Mouse (Mus musculus) forebrain, embryonic 10.5 days (tissue): ENCODE measurements at regions not wholly inside any gene's neighbourhood (a gene's known extent, or its start where the extent isn't known, plus 50 kb on each side); places are given as distances from the start of the nearest gene placed in this dataset.

Experiments used
- DNase-seq: peaks from one replicate; pipeline ENCODE4 v3.0.0-alpha.2; 2017; ENCODE audit warnings: low spot score; ENCODE audit errors: extremely low spot score
- H3K27ac ChIP-seq: fragments of 300-500 bp; sonication (generic); 2 replicates; pipeline ENCODE4 v1.5.1; 2016; ENCODE audit warnings: mild to moderate bottlenecking
- H3K27me3 ChIP-seq: fragments of 300-500 bp; sonication (generic); 2 replicates; pipeline ENCODE4 v1.6.1; 2016; ENCODE audit warnings: mild to moderate bottlenecking; ENCODE audit not compliant: poor library complexity, severe bottlenecking
- H3K36me3 ChIP-seq: fragments of 300-500 bp; sonication (generic); replicated peaks from 2 replicates; pipeline ENCODE4 v1.6.1; 2016; ENCODE audit warnings: mild to moderate bottlenecking, moderate library complexity
- H3K4me1 ChIP-seq: fragments of 300-500 bp; sonication (generic); 2 replicates; pipeline ENCODE4 v1.6.1; 2016
- H3K4me3 ChIP-seq: fragments of 300-500 bp; sonication (generic); 2 replicates; pipeline ENCODE4 v1.5.1; 2016; ENCODE audit warnings: mild to moderate bottlenecking, moderate library complexity
- H3K9me3 ChIP-seq: fragments of 300-500 bp; sonication (generic); 2 replicates; pipeline ENCODE4 v1.6.1; 2016; ENCODE audit warnings: mild to moderate bottlenecking, moderate library complexity
- WGBS: fragments of 180-500 bp; shearing (Covaris S2); methylation state at CpG from one replicate; pipeline ENCODE4 v1.1.7; 2016; 5-methylcytosine and 5-hydroxymethylcytosine counted together

DNA sequence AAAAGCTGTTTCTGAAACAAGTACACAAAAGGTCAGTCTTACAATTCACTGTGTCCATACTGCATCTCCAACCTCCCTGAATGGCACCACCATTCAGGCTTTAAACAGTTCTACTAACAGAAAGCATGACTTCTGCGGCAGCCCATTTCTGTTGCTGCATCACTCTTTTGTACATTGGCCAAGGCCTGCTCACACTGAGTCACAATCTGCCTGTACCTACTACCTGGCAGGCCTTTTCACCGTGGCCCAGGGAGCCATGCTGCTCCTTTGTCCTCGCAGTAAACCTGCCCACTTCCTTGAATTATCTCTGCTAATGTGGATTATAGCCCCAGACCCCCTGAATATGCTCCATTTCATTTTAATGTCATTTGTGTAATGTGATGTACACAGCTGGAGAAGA is 439.5 kb upstream of the Gm10306 start:
- H3K4me1 ChIP-seq: no peaks in the 10 kb centered on the region
- no peak overlapping the region for H3K4me3 ChIP-seq
- no peaks in the 10 kb centered on the region for H3K9me3 ChIP-seq
- 82% methylated on average over 3 of the region's 3 CpGs for whole genome bisulfite sequencing
- no peaks in the 10 kb centered on the region for H3K27me3 ChIP-seq
- H3K27ac ChIP-seq: no peak overlapping the region
- no peak for DNase-seq
- no peaks in the 10 kb centered on the region for H3K36me3 ChIP-seq

DNA sequence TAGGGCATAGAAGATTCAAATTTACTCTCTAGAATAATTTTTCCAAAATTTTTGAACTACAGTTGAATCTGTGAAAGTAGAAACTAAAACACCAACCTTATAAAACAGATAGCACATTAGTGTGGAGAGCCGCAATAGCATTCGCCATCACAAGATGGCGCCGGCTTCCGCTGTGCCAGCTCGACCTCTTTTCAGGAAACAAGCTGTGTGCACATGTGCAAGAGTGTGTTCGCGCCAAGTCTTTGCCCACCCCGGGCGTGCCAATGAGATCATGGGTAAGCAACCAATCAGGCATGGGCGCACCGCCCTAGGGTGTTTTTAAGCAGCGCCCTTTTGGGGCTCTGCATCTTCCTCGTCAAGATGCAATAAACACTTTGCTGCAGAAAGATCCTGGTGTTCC is 432.2 kb upstream of the Gm10306 start:
- no peak overlapping the region for H3K4me3 ChIP-seq
- WGBS: 78% methylated on average over 14 of the region's 14 CpGs
- H3K27ac ChIP-seq: no peak overlapping the region
- no peaks in the 10 kb centered on the region for H3K27me3 ChIP-seq
- H3K9me3 ChIP-seq: no peaks in the 10 kb centered on the region
- DNase-seq: no peak
- no peaks in the 10 kb centered on the region for H3K36me3 ChIP-seq
- H3K4me1 ChIP-seq: no peaks in the 10 kb centered on the region

DNA sequence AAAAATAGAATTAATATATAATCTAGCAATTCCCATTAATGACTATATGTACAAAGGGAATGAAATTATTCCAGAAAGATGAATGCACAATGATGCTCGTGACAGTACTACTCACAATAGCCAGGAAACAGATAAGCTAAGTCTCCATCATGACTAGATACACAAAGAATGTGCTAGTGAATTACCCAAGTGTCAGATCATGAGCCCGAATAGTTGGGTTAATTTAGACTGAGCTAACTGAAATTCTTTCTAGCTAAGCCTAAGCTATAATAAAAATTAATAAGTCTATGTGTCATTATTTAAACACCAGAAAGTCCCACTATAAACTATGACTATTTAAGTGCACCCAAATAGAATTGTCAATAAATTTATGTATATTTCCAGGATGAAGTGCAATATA is 418.4 kb upstream of the Gm10306 start:
- Histone ChIP-seq H3K27me3 (no peaks in the 10 kb centered on the region), H3K4me3 (no peak overlapping the region), H3K4me1 (no peaks in the 10 kb centered on the region), H3K36me3 (no peaks in the 10 kb centered on the region), H3K9me3 (no peaks in the 10 kb centered on the region; the same call in 1 of the 2 replicates), H3K27ac (no peak overlapping the region)
- 90% methylated on average over 2 of the region's 2 CpGs for WGBS
- no peak for DNase-seq

DNA sequence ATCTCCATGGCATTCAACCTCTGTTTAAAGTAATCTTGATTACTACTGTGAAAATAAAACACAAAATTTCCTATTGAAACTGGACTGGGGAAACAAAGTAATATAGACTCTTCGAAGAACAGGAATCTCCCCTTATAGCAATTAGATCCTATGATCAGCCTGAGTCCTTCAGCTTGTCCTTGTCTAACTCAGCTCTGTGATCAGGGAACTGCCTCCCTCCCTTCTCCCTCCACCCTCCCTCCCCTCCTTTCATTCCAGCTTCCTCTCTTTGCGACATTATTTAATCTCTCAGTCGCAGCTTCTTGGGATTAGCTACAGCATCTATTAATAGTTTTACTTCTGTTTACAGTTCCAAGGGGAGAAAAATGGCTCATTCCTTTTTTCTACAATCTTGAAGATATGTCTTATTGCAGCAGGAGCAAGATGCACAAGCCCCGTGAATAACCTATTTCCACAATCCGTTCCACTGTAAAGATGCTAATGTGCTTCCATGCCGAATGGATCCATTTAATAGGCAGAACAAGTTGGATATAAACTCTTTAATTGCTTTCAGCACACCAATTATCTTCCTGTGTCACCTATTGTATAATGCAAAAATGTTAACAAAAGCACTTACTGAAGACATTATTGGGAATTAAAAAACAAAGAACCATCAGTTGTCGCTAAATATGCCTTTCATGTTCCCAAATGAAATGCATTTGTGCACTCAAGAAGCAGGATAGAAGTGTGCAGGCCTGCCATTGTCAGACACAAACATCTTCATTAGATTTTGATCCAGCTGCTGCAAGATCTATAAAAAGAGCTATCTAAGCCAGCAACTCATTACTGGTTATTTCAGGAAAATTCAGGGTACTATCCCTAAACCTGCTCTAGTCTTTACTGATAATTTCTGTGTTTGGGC is 411.2 kb upstream of the Gm10306 start:
- H3K27me3 ChIP-seq: no peaks in the 10 kb centered on the region
- 42% methylated on average over 7 of the region's 7 CpGs for WGBS
- no peak overlapping the region for H3K4me3 ChIP-seq
- no peaks in the 10 kb centered on the region; the same call in 1 of the 2 replicates for H3K9me3 ChIP-seq
- H3K4me1 ChIP-seq: peaks cover 25% of the 10 kb centered on the region
- 0 out of 2 replicates have a peak overlapping the region, but pooled peaks have one; percentile 12 for H3K27ac ChIP-seq
- no peak for DNase-seq
- no peaks in the 10 kb centered on the region for H3K36me3 ChIP-seq

DNA sequence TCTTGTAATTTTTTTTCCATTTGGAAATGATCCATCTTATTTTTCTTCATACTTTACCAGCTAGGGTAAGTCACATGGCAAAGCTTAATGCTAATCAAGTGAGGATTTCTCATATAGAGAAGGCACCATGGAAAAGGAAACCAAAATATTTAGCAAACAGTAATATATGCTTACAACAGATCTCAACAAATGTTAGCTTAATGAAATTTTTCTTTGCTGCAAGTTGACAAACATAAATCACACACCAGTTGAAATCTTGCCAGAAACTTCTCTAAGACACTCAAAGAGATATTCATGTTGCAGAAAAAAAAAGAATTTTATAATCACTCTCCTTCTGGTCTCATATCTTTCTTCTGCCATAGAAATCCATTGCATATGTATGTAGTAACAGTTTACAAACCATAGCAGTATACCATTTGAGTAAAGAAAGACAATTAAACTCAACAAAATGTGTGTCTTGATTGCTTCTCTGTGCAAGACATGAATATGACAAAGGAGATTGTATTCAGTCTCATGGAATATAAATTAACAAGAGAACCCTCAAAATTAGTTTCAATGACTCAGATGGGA is 408.3 kb upstream of the Gm10306 start:
- Histone ChIP-seq H3K27me3 (no peaks in the 10 kb centered on the region), H3K27ac (no peak overlapping the region), H3K9me3 (no peaks in the 10 kb centered on the region), H3K36me3 (no peaks in the 10 kb centered on the region), H3K4me3 (no peak overlapping the region), H3K4me1 (peaks cover 25% of the 10 kb centered on the region)
- no peak for DNase-seq

DNA sequence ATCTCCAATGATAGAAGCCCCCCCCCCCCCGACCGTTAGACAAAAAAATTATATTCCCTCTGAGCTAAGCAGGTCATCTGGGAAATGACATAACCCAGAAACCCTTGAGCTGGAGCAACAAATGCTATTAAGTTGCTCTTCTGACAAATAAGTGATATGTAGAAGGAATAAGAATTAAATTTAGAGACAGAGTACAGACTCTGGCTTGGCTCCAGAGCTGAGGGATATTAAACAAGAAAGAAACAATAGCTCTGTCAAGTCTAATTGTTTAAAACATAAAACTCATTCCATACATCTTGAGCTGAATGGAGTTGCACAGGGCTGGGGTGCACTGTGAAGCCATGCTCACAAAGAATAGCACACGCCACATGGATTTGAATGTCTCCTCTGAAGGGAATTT is 407.3 kb upstream of the Gm10306 start:
- no peaks in the 10 kb centered on the region for H3K27me3 ChIP-seq
- H3K4me1 ChIP-seq: peaks cover 16% of the 10 kb centered on the region
- no peaks in the 10 kb centered on the region for H3K36me3 ChIP-seq
- no peaks in the 10 kb centered on the region for H3K9me3 ChIP-seq
- no peak overlapping the region for H3K27ac ChIP-seq
- no peak for DNase-seq
- H3K4me3 ChIP-seq: no peak overlapping the region
- WGBS: 85% methylated on average over 3 of the region's 3 CpGs

DNA sequence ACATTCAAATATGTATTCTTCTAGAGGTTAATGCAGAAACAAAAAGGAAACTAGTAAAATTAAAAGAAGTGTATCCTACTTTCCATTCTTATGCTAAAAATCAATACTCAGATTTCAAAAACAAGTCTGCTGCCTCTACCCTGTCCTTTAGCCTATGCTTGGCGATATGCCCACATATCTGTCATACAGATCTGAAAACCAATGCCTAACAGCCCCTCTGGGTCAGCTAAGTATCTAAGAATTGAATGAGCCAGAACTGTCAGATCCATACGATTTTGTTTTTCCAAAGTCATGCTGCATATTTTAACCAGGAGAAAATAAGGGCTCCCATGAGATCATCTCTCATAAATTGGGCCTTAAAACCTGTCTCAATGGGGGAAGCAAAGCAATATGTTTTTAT is 395.7 kb upstream of the Gm10306 start:
- no peak overlapping the region for H3K27ac ChIP-seq

DNA sequence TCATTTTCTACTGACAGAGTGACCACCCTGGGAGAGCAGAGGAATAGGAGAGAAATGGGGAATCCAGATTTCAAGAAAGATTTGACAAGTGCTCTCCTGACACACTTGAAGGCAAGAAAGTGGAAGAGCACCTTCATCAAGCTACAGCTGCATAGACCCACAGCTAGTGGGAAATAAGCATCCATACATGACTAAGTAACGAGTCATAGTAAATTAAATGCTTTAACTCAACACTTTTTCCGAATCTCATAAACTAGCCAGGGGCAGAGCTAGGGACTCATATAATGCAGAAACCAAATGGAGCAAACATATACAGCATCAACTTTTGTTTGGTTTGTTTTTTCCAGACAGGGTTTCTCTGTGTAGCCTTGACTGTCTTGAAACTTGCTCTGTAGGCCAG is 383.2 kb upstream of the Gm10306 start:
- Histone ChIP-seq H3K27ac (no peak overlapping the region), H3K27me3 (no peaks in the 10 kb centered on the region), H3K36me3 (no peaks in the 10 kb centered on the region), H3K4me1 (no peaks in the 10 kb centered on the region), H3K4me3 (no peak overlapping the region), H3K9me3 (no peaks in the 10 kb centered on the region)
- WGBS: 89% methylated on average over 2 of the region's 2 CpGs
- DNase-seq: no peak

More for the DNA sequence above, 395.7 kb upstream of the Gm10306 start:
- H3K27me3 ChIP-seq: no peaks in the 10 kb centered on the region
- H3K9me3 ChIP-seq: no peaks in the 10 kb centered on the region
- H3K4me1 ChIP-seq: peaks cover 4% of the 10 kb centered on the region; the same call in 1 of the 2 replicates
- no peak for DNase-seq
- no peak overlapping the region for H3K4me3 ChIP-seq
- 84% methylated on average over 2 of the region's 2 CpGs for WGBS
- H3K36me3 ChIP-seq: no peaks in the 10 kb centered on the region

DNA sequence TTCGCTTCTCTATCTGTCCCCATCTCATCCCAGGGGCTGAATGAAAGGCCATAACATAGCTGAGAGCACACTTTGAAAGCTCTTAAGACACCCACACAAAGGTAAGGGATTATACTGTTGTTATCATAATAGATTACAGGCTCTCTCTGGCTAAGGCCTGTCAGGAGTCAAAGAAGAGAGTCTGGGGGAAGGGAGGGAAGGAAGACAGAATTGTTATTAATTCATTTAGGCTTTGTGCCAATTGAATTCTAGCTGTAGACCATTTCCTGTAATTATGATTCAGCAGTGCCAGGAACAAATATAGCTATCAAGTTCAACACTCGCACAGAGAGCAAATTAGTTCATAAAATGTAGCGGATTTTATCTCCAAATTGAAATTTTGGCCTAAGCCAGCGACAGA is 369.3 kb upstream of the Gm10306 start:
- WGBS: 80% methylated on average over 4 of the region's 4 CpGs
- Histone ChIP-seq H3K27me3 (no peaks in the 10 kb centered on the region), H3K36me3 (no peaks in the 10 kb centered on the region), H3K4me1 (0 out of 2 replicates have a peak, but pooled peaks cover 3% of the 10 kb centered on the region), H3K9me3 (no peaks in the 10 kb centered on the region), H3K27ac (no peak overlapping the region), H3K4me3 (no peak overlapping the region)
- no peak for DNase-seq

DNA sequence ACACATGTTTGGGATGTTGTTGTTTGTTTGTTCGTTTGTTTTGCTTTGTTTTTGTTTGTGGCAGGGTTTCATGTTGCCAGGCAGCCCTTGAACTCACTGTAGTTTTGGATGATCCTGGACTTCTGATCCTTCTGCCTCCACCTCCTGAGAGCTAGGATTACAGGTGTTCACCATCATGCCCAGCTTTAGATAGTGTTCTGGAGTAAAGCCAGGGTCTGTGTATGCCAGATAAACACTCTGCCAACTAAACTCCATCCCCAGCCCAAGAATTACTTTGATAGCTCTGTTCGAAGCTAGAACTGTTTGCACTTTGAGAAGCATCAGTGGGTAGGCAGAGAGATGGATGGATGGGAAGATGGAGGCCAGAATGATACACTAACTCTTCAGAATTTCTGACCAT is 368.0 kb upstream of the Gm10306 start:
- Histone ChIP-seq H3K27ac (no peak overlapping the region), H3K4me1 (0 out of 2 replicates have a peak, but pooled peaks cover 3% of the 10 kb centered on the region), H3K9me3 (no peaks in the 10 kb centered on the region), H3K36me3 (no peaks in the 10 kb centered on the region), H3K27me3 (no peaks in the 10 kb centered on the region), H3K4me3 (no peak overlapping the region)
- no peak for DNase-seq
- 80% methylated on average over 2 of the region's 2 CpGs for WGBS

DNA sequence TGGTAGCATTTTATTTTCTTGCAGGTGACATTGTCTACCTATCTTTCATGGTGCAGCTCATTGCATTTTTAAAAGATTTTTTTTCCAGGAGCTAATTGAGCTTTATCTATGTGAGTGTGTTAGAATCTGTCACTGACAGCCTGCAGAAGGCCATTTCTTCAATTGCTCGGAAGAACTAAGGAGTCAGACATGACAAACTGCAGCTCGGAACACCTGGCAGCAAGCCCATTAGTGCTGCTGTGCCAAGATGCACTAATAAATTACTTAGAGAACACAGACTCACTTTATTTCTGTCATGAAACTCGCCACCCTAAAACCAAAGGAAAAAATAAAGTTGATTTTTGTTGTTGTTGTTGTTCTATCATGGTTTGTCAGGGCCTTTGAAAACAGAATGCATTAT is 367.5 kb upstream of the Gm10306 start:
- H3K36me3 ChIP-seq: no peaks in the 10 kb centered on the region
- H3K4me3 ChIP-seq: no peak overlapping the region
- H3K27ac ChIP-seq: no peak overlapping the region
- no peaks in the 10 kb centered on the region for H3K27me3 ChIP-seq
- no peaks in the 10 kb centered on the region for H3K9me3 ChIP-seq
- 90% methylated on average over 3 of the region's 3 CpGs for WGBS
- DNase-seq: no peak
- H3K4me1 ChIP-seq: 0 out of 2 replicates have a peak, but pooled peaks cover 3% of the 10 kb centered on the region

DNA sequence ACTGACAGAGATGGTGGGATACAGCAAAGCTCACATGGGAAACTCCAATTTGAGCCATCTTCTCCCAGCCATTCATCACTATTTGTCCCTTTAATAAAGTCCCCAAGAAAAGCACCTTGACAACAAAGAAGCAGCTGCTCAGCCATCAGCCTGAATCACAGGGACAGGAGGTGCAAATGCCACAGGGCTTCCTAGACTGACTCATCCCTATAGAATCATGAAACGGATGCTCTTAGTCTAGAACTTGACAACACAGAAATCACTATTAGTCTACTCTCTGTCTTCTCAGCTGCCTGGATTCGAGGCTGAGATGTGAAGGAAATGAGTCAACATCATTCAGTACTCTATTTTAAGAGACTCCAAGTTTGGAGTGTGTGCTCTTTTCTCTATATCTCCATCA is 365.4 kb upstream of the Gm10306 start:
- Histone ChIP-seq H3K9me3 (no peaks in the 10 kb centered on the region), H3K4me3 (no peak overlapping the region), H3K4me1 (0 out of 2 replicates have a peak, but pooled peaks cover 3% of the 10 kb centered on the region), H3K36me3 (no peaks in the 10 kb centered on the region), H3K27me3 (no peaks in the 10 kb centered on the region), H3K27ac (no peak overlapping the region)
- WGBS: 95% methylated on average over 2 of the region's 2 CpGs
- no peak for DNase-seq

DNA sequence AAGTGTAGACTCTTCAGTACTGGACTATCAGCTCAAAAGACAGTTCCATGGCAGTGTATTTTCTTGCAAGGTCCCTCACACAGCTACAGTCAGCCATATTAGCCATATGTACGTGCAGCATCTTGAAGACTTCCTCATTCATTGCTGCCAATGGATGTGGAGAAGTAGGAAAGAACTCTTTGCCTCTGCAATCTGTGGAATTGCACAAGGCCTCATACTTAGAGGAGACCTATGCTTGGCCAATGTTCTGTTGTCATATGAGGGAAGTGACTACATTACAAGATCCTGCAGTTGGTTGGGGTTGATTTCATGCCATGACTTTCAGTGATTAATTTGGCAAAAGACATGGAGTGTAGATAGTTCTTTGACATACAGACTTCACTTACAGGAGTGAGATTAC is 340.1 kb upstream of the Gm10306 start:
- WGBS: 94% methylated on average over 1 of the region's 1 CpGs
- Histone ChIP-seq H3K9me3 (no peaks in the 10 kb centered on the region), H3K4me3 (no peak overlapping the region), H3K27me3 (no peaks in the 10 kb centered on the region), H3K36me3 (no peaks in the 10 kb centered on the region), H3K4me1 (no peaks in the 10 kb centered on the region), H3K27ac (no peak overlapping the region)
- no peak for DNase-seq
